Mouse (Mus musculus) layer of hippocampus, postnatal 36 days (tissue): ENCODE measurements at regions not wholly inside any gene's neighbourhood (a gene's known extent, or its start where the extent isn't known, plus 50 kb on each side); places are given as distances from the start of the nearest gene placed in this dataset.

Experiments
- DNase-seq, 2 experiments: peaks; one replicate each; pipeline ENCODE4 v3.0.0; 2022

DNA sequence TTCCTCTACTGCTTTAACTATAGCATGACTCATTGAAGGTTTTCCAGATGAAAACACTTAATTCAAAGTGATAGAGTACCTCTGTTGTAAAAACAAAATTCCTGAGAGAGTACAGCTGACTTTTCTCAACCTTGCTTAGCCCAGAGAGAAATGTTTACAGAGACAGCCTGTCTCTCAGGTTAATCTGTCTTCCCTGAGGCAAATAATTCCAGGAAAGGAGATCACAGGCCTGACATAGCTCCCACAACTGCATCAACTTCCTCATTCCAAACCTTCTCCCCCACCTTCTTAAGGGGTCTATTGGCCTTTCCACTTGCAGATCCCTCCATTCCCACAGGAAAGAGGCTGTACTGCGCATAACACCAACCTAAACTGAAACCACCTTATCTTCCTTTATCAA lies 586.1 kb upstream of the Impad1 start:
- no peak for DNase-seq

DNA sequence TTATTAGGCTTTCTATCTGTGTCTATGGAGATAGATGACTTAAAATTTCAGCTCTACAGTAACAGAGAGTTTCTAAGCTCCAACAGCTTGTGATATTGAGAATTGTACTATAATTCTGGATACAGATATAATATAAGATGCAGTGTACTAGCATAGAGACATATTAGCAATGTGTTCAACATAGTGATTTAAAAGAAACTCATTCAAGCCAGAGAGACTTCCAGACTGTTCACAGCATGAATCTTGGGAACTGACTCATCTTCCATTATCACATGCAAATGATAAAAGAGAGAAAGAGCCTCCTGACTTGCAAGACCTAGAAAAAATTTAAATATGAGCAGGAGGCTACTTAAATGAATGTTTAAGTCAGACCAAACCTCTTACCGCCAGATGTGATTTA lies 565.1 kb upstream of the Impad1 start:
- DNase-seq, result no peak

GRCm38 (mm10) chr4:5346226-5346625 lies 553.1 kb upstream of the Impad1 start:
- DNase-seq, result no peak

- DNase-seq, result no peak
Observed at GRCm38 (mm10) chr4:5344739-5345138, 551.6 kb upstream of the Impad1 start.

GRCm38 (mm10) chr4:5344311-5344710 lies 551.2 kb upstream of the Impad1 start:
- no peak for DNase-seq

DNA sequence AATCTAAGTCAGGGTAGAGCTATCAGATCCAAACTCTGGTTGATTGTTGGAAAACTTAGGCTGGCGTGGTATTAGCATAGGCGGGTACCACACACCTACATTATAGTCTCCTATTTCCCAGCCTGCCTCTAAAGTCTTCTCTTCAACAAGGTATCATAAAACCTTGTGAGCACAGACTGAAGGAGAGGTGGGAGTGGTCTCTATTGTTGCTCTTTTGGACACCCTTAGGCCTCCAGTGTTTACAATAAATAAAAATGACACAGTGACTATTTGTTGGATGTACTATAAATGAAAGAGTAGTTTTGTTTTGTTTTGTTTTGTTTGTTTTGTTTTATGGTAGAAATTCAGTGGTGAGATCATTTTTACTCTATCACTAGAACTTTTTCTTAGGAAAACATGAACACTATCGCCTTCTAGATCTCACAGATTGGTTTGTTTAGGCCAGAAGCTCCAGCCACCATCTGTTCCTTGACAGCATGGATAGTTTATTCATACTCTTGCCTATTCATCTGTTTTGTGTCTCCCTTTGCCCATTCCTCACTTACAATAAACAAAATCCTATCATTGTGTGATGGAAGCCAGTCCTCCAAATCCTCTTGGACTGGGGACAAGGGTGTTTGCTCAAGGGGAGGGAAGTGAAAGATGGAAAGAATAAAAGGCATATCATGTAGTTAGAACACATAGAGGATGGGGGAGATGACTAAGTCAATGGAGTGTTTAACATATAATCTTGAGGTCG lies 544.2 kb upstream of the Impad1 start:
- no peak for DNase-seq

- no peak for DNase-seq
Observed at GRCm38 (mm10) chr4:5335030-5335429, 541.9 kb upstream of the Impad1 start.

GRCm38 (mm10) chr4:5328497-5329194 lies 535.5 kb upstream of the Impad1 start:
- DNase-seq, result no peak

GRCm38 (mm10) chr4:5327171-5327661 lies 534.1 kb upstream of the Impad1 start:
- DNase-seq, result peak; percentile 4 to 6

GRCm38 (mm10) chr4:5301461-5301860 lies 508.3 kb upstream of the Impad1 start:
- DNase-seq, result no peak

DNA sequence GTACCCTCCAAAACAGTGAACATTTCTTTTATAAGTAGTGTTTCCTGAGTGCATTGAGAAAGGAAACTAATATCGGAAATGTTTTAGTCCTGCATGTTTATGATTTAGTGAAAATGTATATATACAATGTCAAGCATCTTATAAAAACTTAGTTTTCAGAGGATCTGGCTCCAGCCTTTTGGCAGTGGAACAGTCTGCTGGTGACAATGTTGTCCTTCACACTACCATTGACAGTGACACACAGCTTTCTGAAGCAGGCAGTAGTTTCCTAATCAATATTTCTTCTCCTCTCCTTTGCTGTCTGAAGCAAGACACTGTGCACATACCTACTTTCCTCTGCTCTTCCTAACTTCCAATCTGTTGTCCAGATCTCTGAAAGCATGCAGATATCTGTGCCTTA lies 507.9 kb upstream of the Impad1 start:
- no peak for DNase-seq

DNA sequence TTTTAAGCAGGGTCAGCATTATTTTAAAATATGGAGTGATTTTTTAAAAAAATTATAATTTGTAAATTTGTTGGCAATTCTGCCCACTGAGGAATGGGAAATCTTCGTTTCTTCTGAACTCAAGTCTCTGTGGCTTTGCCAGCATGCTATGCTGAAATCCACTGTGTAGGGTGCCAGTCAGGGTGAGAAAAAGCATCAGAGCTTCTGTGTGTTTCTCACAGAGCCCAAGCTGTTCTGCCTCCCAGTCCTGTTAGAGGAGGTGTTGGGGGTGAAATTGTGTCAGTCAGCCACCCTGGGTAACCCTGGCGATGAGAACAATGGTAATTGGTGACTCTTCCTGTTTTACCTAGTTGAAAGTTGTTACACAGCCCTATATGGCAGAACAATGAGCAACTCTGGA lies 506.1 kb upstream of the Impad1 start:
- no peak for DNase-seq

GRCm38 (mm10) chr4:5294030-5294429 lies 500.9 kb upstream of the Impad1 start:
- no peak for DNase-seq

DNA sequence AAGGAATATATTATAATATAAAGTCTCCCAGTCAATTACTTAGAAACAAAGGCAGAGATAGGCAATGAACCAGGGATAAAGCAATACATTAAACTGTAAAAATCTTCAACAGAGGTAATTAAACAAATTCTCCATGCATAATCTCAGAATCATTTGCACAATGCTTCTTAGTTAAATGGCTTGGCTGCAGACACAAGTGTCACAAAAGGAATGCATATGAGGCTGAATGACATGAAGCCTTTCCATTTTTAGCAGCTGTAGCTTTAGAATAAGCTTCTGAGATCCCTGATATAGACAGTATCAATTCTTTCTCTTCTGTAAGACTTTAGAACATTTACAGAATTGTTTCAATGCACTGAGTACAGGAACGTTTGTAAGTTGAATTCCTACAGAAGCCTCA lies 483.0 kb upstream of the Impad1 start:
- no peak for DNase-seq
